Mouse (Mus musculus) thymus, adult 2 months (tissue): ENCODE results near the gene Ryr3. TPM values are rescaled to one million over a fixed set of nuclear protein-coding genes. Genes with fewer than 3 reads are reported as not detected.

Experiments used
- DNase-seq: peaks from one replicate; pipeline ENCODE4 v3.0.0; 2021
- H3K27ac ChIP-seq: fragments of 200-500 bp; 2 replicates; pipeline ENCODE4 v1.5.1; 2012; ENCODE audit warnings: low read length, control low read depth; ENCODE audit not compliant: control insufficient read depth, insufficient read depth
- H3K27me3 ChIP-seq: fragments of 200-500 bp; 2 replicates; pipeline ENCODE4 v1.6.1; 2012; ENCODE audit warnings: mild to moderate bottlenecking, low read length, moderate library complexity, mixed read lengths; ENCODE audit not compliant: control insufficient read depth, insufficient read depth
- H3K36me3 ChIP-seq: fragments of 200-500 bp; 2 replicates; pipeline ENCODE4 v1.6.1; 2012; ENCODE audit warnings: mild to moderate bottlenecking, low read length, moderate library complexity; ENCODE audit not compliant: control insufficient read depth, insufficient read depth
- H3K4me1 ChIP-seq: fragments of 200-500 bp; replicated peaks from 2 replicates; pipeline ENCODE4 v1.6.1; 2012; ENCODE audit warnings: low read length; ENCODE audit not compliant: control insufficient read depth, insufficient read depth
- H3K4me3 ChIP-seq: fragments of 200-500 bp; 2 replicates; pipeline ENCODE4 v1.5.1; 2012; ENCODE audit warnings: mild to moderate bottlenecking, low read length, control low read depth, moderate library complexity; ENCODE audit not compliant: control insufficient read depth, insufficient read depth
- CTCF ChIP-seq: fragments of 200-500 bp; IDR thresholded peaks from 2 replicates; pipeline ENCODE4 v1.5.1; 2012; ENCODE audit warnings: mild to moderate bottlenecking, control low read depth, low read length, moderate library complexity, borderline replicate concordance; ENCODE audit not compliant: control insufficient read depth, poor library complexity, insufficient read depth; ENCODE audit errors: extremely low read depth
- POLR2A ChIP-seq: fragments of 200-500 bp; IDR thresholded peaks from 2 replicates; pipeline ENCODE4 v1.6.1; 2012; ENCODE audit warnings: mild to moderate bottlenecking, low read length, control low read depth, moderate library complexity; ENCODE audit not compliant: control insufficient read depth, poor library complexity, insufficient read depth; ENCODE audit errors: extremely low read depth
- WGBS: fragments of 180-500 bp; shearing (Covaris S2); methylation state at CpG from one replicate; pipeline ENCODE4 v1.1.7; 2018; 5-methylcytosine and 5-hydroxymethylcytosine counted together
- polyA plus RNA-seq: library from polyadenylated mRNA; depleted of rRNA; stranded (reverse); fragments of >200 nt; gene quantifications from 2 replicates; pipeline ENCODE4 v1.2.3, GENCODE M21; 2012; rRNA removed

Ryr3 gene
- polyA plus RNA-seq, 1 experiment, result 0.78 TPM

- no peak for DNase-seq
- Histone ChIP-seq H3K27ac (no peak overlapping the region), H3K4me1 (no peaks in the 10 kb centered on the region), H3K36me3 (no peaks in the 10 kb centered on the region), H3K4me3 (no peak overlapping the region), H3K27me3 (no peaks in the 10 kb centered on the region)
- TF ChIP-seq POLR2A, result no peak
- TF ChIP-seq CTCF, result no peak
- 80% methylated on average over 3 of the region's 3 CpGs for WGBS
These were observed 621.1 kb downstream of the Ryr3 start for GRCm38 (mm10) chr2:112595807-112596206.

DNA sequence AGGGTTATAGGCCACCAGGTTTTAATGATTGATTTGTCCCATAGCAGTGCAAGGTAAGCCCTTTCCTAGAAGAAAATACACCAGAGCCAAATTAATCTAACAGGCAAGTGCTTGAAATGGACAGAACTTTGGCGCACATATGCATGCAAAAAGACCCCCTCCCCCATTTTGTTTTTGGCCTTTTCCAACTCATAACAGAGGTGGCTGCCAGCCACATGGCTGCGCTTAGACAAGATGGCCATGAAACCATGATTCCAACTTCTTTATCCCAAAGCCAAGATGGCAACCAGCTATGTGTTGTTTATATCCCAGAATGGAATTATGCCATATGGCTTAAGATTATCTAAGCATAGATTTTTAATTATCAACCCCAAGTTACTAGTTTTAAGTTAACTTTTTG, 623.1 kb downstream of the Ryr3 start:
- TF ChIP-seq CTCF, result no peak
- no peak for TF ChIP-seq POLR2A
- 96% methylated on average over 2 of the region's 2 CpGs for WGBS
- no peak for DNase-seq
- Histone ChIP-seq H3K4me1 (no peaks in the 10 kb centered on the region), H3K27me3 (no peaks in the 10 kb centered on the region), H3K27ac (no peak overlapping the region), H3K4me3 (no peak overlapping the region), H3K36me3 (no peaks in the 10 kb centered on the region)

DNA sequence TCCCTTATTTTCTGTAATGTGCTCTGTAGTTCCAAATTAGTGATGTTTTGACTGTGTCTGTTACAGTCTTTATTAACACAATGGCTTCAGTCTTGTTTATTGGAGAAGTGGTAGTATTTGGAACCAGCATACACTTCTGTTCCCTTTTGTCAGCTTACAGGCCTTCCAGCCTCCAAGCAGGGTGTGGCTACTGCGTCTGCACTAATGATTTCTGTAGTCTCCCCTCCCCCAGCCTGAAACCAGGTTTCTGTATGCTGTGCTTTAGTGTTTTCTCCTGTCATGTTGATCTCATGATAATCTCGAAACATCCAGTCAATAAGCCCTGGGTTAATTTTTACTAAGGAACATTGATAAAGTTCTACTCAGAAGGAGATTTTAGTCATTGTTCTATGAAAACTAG, 623.6 kb downstream of the Ryr3 start:
- WGBS, result 88% methylated on average over 2 of the region's 2 CpGs
- no peak for DNase-seq
- no peaks in the 10 kb centered on the region for H3K4me1 ChIP-seq

DNA sequence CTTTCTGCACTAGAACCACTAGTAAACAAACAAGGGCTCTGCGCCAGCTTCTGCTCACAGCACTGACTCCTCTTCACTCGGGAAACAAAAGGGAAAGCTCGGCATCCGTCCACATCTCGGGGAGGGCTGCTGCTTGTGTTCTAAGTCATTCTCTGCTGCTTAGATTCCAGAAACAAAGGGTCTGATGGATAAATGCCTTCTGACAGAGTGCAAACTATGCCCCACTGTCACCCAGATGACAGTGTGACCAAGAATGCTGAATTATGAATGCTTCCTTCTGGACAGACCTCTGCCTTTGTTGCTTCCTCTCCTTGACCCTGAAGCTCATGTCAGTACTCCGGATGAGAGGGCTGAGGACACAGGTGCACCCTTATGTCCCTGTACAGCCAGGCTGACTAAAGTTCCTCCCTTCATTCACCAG, 625.4 kb downstream of the Ryr3 start:
- WGBS, result 90% methylated on average over 6 of the region's 6 CpGs

More for the DNA sequence above, 623.6 kb downstream of the Ryr3 start:
- TF ChIP-seq CTCF (no peak), POLR2A (no peak)
- Histone ChIP-seq H3K4me3 (no peak overlapping the region), H3K27ac (no peak overlapping the region), H3K36me3 (no peaks in the 10 kb centered on the region), H3K27me3 (no peaks in the 10 kb centered on the region)

DNA sequence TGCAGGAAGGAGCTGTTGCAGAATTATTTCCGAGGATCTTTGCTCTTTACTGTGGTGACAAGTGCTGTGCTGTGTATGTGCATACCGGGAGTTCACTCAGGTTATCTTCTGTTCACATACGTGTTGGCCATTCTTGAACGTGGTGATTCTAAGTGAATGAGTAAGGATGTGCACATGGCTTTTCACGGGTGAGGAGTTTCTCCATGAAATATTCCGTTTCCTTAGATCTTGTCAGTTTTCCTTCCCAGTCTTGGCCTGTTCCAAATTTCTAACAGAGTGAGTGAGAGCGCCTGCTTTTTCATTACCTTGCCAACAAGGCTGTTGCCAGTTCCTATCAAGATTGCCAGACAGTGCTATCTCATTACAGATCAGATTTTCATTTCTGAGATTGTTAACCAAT, 625.9 kb downstream of the Ryr3 start:
- no peak for DNase-seq
- no peak overlapping the region for H3K4me3 ChIP-seq
- WGBS, result 87% methylated on average over 7 of the region's 7 CpGs
- H3K36me3 ChIP-seq, result no peaks in the 10 kb centered on the region
- no peaks in the 10 kb centered on the region for H3K4me1 ChIP-seq
- H3K27ac ChIP-seq, result no peak overlapping the region
- no peaks in the 10 kb centered on the region for H3K27me3 ChIP-seq
- no peak for TF ChIP-seq CTCF
- TF ChIP-seq POLR2A, result no peak

More for the DNA sequence above, 625.4 kb downstream of the Ryr3 start:
- H3K27me3 ChIP-seq, result no peaks in the 10 kb centered on the region
- TF ChIP-seq POLR2A (no peak), CTCF (no peak)
- H3K4me3 ChIP-seq, result no peak overlapping the region
- H3K36me3 ChIP-seq, result no peaks in the 10 kb centered on the region
- no peaks in the 10 kb centered on the region for H3K4me1 ChIP-seq
- no peak overlapping the region for H3K27ac ChIP-seq
- no peak for DNase-seq

Other genes starting within 250 kb of the Ryr3 start
- 0.13 TPM in 1 of 2 replicates, not detected in the other for gene Tmco5b, start 68.6 kb upstream of the Ryr3 start, polyA plus RNA-seq
- 1.2 TPM in 2 replicates for gene Fmn1, start 110.6 kb upstream of the Ryr3 start, polyA plus RNA-seq